Mouse (Mus musculus) gastrocnemius, adult 2 months (tissue): ENCODE measurements around the gene Sirt2. TPM values are rescaled to one million over a fixed set of nuclear protein-coding genes. Genes with fewer than 3 reads are reported as not detected.

Experiments
- DNase-seq: peaks from one replicate; pipeline ENCODE4 v3.0.0; 2022
- H3K27ac ChIP-seq: fragments of 200-600 bp; 2 replicates; pipeline ENCODE4 v1.8.1; 2022; ENCODE audit warnings: mild to moderate bottlenecking
- H3K4me3 ChIP-seq: fragments of 200-600 bp; 2 replicates; pipeline ENCODE4 v1.8.1; 2022; ENCODE audit warnings: mild to moderate bottlenecking, moderate library complexity
- CTCF ChIP-seq: fragments of 200-600 bp; IDR thresholded peaks from 2 replicates; pipeline ENCODE4 v1.8.1; 2022; ENCODE audit warnings: antibody characterized with exemption, mild to moderate bottlenecking, moderate library complexity
- intact Hi-C: fragments of 180-260 bp; cut with DNase I; formaldehyde crosslinking; loops from one replicate; pipeline ENCODE4 v1.15.1; 2025
- total RNA-seq, 2 experiments: library from RNA; stranded (reverse); gene quantifications; 2 replicates each; pipeline ENCODE4 v1.2.3; 2021

Sirt2 gene
- total RNA-seq, 2 experiments from 2014 or later, result 91.0 to 92.5 TPM

DNA sequence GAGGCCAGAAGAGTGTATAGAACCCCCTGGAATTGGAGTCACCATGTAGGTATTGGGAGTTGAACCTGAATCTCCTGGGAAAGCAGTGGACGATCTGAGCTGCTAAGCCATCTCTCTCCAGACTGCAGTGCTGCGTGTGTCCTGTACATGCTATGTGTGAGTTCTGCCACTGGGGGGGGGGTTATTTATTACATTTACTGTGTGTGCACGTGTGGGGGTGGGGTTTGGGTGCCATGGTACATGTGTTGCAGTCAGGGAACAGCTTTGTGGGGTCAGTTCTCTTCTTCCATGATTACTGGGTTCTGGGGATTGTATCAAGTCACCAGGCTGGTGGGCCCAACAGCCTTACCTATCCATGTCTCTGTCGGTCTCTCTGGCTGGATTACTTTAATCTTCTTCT lies 40.3 kb downstream of the Sirt2 start:
- intact Hi-C loops, result loop anchor here (5.0 kb wide), 1 partner anchor 165 kb away; no protein-coding TSS in a partner anchor

DNA sequence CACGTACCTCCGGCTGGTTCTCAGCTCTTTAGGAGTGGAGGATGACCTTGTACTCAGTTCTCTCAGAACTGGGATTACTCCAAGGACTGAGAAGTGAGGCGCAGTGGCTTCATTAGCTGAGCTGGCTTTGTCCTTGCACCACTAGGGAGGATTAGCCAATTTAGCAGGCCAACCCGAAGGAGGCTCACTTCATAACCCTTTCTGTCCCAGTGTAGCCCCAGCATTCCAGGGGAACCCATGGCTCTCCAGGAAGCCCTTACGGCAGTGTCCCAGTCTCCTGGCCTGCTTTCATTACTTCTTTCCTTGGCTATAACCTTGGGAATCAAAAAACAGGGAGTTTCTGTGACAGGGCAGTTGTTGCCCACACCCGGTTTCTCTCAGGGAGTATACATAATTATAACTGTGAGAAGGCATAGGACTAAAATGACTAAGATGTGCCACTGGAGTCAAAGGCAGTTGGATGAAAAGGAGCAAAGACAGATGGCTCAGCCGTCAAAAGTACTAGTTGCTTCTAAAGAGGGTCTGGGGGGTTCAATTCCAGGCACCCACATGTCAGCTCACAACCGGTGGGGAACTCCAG lies 41.2 kb downstream of the Sirt2 start:
- peak; percentile 63 for DNase-seq
- intact Hi-C loops, result loop anchor here (5.0 kb wide), 1 partner anchor 165 kb away; no protein-coding TSS in a partner anchor
- Histone ChIP-seq H3K27ac (peak overlapping the region; percentile 100), H3K4me3 (peak overlapping the region; percentile 87)
- TF ChIP-seq CTCF, result no peak

More for the DNA sequence above, 40.3 kb downstream of the Sirt2 start:
- Histone ChIP-seq H3K27ac (peak overlapping the region; percentile 76), H3K4me3 (no peak overlapping the region)
- TF ChIP-seq CTCF, result peak; percentile 7; the same call in 1 of the 2 replicates
- DNase-seq, result no peak

DNA sequence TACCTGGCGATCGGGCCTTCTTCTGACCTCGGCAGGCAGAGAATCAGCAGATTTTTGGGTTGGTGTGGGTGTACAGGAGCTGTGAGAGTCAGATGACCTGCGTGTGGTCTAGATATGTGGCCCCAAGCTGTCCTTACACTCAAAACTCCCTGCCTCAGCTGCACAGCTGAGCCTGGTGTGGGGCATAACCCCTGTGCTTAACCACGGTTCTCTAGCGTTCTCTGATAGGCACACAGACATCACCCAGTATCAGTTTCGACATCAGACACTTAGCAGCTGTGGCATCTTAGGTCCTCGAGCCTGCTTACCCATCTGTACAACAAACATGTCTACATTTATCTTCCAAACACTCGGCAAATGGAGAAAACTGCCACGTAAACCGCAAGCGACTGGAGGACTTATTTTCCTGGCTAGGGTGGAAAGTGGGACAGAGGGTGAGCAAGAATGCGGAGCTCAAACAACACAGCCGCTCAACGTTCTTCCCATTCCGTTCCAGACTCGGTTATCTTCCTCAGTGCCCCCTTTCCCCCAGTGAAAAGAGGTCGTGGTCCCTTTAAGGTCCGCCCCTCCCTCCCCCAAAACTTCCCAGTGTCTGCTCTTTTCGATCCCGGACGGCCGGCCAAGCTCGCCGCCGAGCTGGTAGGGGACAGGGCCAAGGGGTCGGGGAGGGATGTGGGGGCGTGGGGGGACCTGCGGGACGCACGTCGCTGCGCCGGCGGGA lies 41.8 kb downstream of the Sirt2 start, which contains the start of gene Hnrnpl:
Hnrnpl (plus strand) TSS at position 321 of the 721 bp plus-strand sequence.
- peak; percentile 59 for DNase-seq
- intact Hi-C loops, result loop anchor here (5.0 kb wide), 1 partner anchor 164 kb away; no protein-coding TSS in a partner anchor
- Histone ChIP-seq H3K4me3 (peak within 1 kb of the TSS; percentile 87), H3K27ac (peak within 1 kb of the TSS; percentile 100)
- no peak for TF ChIP-seq CTCF

DNA sequence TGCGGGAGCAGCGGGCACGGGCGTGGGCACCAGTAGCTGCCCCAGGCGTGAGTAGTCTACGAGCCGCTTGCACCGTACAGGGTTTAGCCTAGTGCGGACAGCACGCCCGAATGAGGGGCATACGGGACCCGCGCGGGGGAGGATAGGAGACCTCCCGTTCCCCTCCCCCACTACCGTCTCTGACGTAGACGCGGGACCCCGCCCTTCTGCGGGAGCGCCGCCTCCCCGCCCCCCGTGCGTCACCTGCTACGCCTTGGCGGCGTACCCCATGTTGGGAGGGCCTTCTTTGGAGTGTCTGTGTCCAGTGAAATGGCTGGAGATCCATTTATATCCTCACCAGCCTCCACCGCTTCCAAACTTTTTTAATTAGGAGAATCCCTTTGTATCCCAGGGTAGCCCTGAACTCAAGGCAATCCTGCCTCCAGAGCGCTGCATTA lies 42.4 kb downstream of the Sirt2 start:
- peak; percentile 98 for DNase-seq
- peak overlapping the region; percentile 100 for H3K27ac ChIP-seq
- TF ChIP-seq CTCF, result no peak
- intact Hi-C loops, result loop anchor here (5.0 kb wide), 1 partner anchor 163 kb away; no protein-coding TSS in a partner anchor
- H3K4me3 ChIP-seq, result peak overlapping the region; percentile 87

DNA sequence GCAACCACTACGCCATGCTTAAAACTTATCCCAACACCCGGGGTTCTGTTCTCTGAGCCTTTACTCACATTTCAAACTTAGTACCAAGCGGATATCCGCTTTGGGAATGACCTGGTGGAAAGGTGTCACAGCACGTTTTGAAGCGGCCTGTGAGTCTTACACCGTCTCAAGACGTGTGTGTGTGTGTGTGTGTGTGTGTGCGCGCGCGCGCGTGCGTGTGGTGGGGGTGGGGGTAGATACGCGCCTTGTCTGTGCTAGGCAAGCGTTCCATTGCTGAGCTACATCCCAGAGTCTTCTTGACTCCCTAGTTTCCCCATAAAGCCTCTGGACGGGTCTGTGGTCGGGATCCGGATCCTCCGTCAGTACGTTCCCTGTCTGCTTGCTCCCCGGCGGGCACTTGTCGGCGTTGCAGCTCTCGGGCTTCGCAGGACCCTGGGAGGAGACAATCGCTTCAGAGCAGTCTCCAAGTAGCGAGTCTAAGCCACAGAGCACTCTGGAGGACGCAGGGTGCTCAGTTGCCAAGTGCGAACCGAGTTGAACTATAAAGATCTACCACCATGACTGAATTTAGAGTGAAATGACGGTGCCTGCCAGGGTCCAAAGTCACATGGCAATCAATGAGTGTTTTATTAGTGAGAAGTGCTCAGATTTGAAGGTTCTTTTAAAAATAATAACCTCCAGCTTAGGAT lies 43.0 kb downstream of the Sirt2 start:
- peak; percentile 76 for DNase-seq
- no peak for TF ChIP-seq CTCF
- Histone ChIP-seq H3K4me3 (peak overlapping the region; percentile 87), H3K27ac (peak overlapping the region; percentile 100)
- intact Hi-C loops, result loop anchor here (5.0 kb wide), 1 partner anchor 163 kb away; no protein-coding TSS in a partner anchor

DNA sequence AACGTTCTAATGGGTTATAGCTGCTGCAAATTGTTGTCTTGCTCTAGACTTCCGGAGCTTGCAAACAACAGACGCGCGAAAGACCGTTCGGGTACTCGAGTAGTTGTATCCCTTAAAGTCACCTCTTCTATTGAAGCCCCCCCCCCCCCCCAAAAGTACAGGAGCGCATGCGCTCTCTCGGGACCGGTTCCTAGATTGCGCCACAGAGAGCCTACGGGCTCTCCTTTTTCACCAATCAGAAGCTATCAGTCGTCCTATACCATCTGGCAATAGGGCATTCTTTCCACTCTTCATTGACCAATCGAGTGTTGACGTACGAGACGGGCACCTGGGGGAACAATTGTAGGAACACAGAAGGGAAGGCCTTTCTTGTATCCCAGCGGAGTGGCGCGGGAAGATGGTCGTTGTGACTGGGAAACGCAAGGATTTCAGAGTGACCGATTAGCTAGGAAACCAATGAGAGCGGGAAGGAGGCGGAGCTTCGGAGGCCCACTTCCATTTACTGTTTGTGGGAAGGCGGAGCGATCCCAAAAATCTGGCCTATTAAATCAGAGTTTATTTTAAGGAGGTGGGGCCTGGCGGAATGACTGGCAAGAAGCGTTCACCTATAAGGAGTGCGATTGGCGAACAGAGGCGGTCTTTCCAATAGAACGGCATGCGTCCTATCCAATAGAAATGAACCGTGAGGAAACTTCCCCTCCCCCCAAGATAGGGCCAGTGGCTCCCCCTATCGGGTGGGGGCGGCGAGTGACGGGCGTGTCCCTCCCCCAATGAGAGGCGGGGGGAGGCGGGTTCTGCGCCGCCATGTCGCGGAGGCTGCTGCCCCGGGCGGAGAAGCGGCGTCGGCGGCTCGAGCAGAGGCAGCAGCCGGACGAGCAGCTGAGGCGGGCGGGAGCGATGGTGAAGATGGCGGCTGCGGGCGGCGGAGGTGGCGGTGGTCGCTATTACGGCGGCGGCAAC lies 43.9 kb downstream of the Sirt2 start:
- peak; percentile 98 for DNase-seq
- peak overlapping the region; percentile 91 for H3K4me3 ChIP-seq
- intact Hi-C loops, result no loop called here
- peak overlapping the region; percentile 100 for H3K27ac ChIP-seq
- TF ChIP-seq CTCF, result peak; percentile 61

DNA sequence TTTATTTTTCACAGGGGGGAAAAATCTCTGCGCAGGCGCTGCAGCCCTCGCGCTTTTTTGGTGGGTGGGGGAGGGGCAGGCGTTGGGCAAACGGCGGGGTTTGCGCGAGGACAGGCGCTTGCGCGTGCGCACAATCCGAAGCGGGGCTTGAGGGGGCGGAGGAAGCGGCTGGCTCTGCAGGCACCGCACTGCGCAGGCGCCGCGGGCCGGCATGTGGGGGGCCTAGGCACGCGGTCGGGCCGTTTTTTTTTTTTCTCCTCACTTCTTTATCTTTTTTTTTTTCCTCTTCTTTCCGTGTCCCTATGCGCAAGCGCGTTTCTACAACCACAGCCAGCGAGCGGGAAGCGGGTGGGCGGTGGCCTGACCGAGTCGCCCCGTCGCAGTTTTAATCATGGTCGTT lies 44.7 kb downstream of the Sirt2 start:
- DNase-seq, result peak; percentile 98
- intact Hi-C loops, result no loop called here
- peak overlapping the region; percentile 100 for H3K27ac ChIP-seq
- H3K4me3 ChIP-seq, result peak overlapping the region; percentile 91
- TF ChIP-seq CTCF, result no peak

DNA sequence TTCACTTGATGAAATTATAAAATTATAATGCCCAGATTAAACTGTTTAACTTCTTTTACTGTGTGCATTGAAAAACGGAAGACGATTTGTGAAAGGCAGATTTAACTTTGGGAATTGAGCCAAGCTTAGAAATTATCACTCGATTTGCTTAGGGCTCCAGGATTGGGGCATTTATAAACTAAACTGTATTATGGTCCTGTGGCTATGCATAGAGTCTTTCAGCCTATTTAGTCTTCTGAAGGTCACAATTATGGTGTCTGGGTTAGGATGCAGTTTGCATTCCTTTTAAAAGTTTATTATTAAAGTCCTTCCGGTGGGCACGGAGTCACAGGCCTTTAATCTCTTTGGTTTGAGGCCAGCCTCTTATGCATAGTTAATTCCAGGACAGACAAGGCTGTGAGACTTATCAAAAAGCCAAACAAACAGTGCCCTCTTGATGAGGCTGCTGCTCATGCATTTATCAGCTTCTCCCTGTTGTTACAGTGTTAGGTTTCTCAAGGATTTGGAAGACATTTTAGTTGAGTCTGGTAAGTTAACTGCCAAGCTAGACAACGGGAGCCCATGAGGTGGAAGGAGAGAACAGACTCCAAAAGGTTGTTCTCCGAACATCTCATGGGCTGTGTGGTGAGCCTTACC lies 45.2 kb downstream of the Sirt2 start:
- TF ChIP-seq CTCF, result no peak
- H3K27ac ChIP-seq, result peak overlapping the region; percentile 100
- intact Hi-C loops, result loop anchor here (1.0 kb wide), 1 partner anchor 12 kb away; no protein-coding TSS in a partner anchor
- DNase-seq, result no peak
- peak overlapping the region; percentile 91 for H3K4me3 ChIP-seq

DNA sequence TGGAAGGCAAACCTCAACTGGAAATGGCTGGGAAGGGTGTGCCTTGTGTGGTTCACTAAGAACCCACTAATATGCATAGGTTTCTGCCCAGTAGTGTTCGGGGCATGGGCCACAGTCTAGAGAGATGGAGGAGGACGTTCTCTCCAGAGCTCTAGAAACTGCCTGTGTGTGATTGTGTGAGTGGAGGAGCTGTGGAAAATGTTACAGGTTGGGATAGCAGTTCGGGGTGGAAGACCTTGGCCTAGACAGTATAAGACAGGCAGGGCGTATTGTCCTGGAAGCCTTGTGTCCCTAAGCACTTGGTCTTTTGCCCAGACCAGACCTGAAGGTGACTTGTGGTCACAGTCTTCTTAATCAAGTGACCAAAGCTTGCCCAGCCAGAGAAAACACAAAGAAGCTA lies 45.9 kb downstream of the Sirt2 start:
- Histone ChIP-seq H3K27ac (peak overlapping the region; percentile 100), H3K4me3 (peak overlapping the region; percentile 91)
- no peak for TF ChIP-seq CTCF
- no peak for DNase-seq
- intact Hi-C loops, result loop anchor here (1.0 kb wide), 1 partner anchor 11 kb away; no protein-coding TSS in a partner anchor

DNA sequence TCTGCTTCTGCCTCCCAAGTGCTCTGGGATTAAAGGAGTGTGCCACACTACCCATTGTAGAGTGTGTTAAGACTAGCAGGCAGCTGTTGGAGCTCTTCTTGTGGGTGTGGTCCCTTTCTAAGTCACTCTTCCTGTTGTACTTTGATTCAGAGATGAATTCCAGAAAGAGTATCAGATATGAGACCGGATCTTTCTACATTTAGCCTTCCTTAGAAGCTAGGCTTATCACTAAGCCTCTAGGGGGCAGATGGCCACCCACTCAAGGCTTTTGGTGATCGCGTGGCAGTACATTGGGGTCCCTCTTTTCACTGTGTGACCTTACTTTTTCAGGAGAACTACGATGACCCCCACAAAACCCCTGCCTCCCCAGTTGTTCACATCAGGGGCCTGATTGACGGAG lies 46.4 kb downstream of the Sirt2 start:
- H3K4me3 ChIP-seq, result peak overlapping the region; percentile 91
- no peak for DNase-seq
- TF ChIP-seq CTCF, result peak; percentile 43
- H3K27ac ChIP-seq, result peak overlapping the region; percentile 100
- intact Hi-C loops, result loop anchor here (1.0 kb wide), 1 partner anchor 10 kb away; no protein-coding TSS in a partner anchor
